Mouse (Mus musculus) small intestine, adult 2 months (tissue): ENCODE measurements around the gene Fgfr4. TPM values are rescaled to one million over a fixed set of nuclear protein-coding genes. Genes with fewer than 3 reads are reported as not detected.
A peak's percentile ranks its signal among the peaks of the same experiment; 100 is the strongest.

ENCODE experiments used
- H3K27ac ChIP-seq: fragments of 200-500 bp; 2 replicates; pipeline ENCODE4 v1.5.1; 2012; ENCODE audit warnings: low read depth, low read length, control low read depth, inconsistent platforms; ENCODE audit not compliant: insufficient read depth
- H3K27me3 ChIP-seq: fragments of 200-500 bp; 2 replicates; pipeline ENCODE4 v1.6.1; 2012; ENCODE audit warnings: mild to moderate bottlenecking, moderate library complexity, low read length, inconsistent platforms; ENCODE audit not compliant: control insufficient read depth, insufficient read depth
- H3K36me3 ChIP-seq: fragments of 200-500 bp; 2 replicates; pipeline ENCODE4 v1.6.1; 2012; ENCODE audit warnings: mild to moderate bottlenecking, low read length, control low read depth, inconsistent platforms; ENCODE audit not compliant: control insufficient read depth, insufficient read depth
- H3K4me1 ChIP-seq: fragments of 200-500 bp; 2 replicates; pipeline ENCODE4 v1.6.1; 2012; ENCODE audit warnings: low read length, inconsistent platforms, mixed read lengths; ENCODE audit not compliant: control insufficient read depth, insufficient read depth, insufficient read length
- H3K4me3 ChIP-seq: fragments of 200-500 bp; 2 replicates; pipeline ENCODE4 v1.5.1; 2012; ENCODE audit warnings: low read depth, mild to moderate bottlenecking, control low read depth, inconsistent platforms, low read length, moderate library complexity
- CTCF ChIP-seq: fragments of 200-500 bp; IDR thresholded peaks from 2 replicates; pipeline ENCODE4 v1.5.1; 2012; ENCODE audit warnings: low read depth, mild to moderate bottlenecking, control low read depth, inconsistent platforms, low read length, moderate library complexity, mixed read lengths; ENCODE audit not compliant: insufficient replicate concordance, insufficient read length; ENCODE audit errors: extremely low read depth
- POLR2A ChIP-seq: fragments of 200-500 bp; IDR thresholded peaks from 2 replicates; pipeline ENCODE4 v1.6.1; 2012; ENCODE audit warnings: low read depth, mild to moderate bottlenecking, control low read depth, inconsistent platforms, low read length, moderate library complexity
- WGBS: fragments of 180-500 bp; shearing (Covaris S2); methylation state at CpG from one replicate; pipeline ENCODE4 v1.1.7; 2018; 5-methylcytosine and 5-hydroxymethylcytosine counted together
- polyA plus RNA-seq: library from polyadenylated mRNA; depleted of rRNA; stranded (reverse); fragments of >200 nt; gene quantifications from 2 replicates; pipeline ENCODE4 v1.2.3, GENCODE M21; 2012; rRNA removed

The Fgfr4 gene
- 2.9 and 4.8 TPM in 2 replicates for polyA plus RNA-seq

DNA sequence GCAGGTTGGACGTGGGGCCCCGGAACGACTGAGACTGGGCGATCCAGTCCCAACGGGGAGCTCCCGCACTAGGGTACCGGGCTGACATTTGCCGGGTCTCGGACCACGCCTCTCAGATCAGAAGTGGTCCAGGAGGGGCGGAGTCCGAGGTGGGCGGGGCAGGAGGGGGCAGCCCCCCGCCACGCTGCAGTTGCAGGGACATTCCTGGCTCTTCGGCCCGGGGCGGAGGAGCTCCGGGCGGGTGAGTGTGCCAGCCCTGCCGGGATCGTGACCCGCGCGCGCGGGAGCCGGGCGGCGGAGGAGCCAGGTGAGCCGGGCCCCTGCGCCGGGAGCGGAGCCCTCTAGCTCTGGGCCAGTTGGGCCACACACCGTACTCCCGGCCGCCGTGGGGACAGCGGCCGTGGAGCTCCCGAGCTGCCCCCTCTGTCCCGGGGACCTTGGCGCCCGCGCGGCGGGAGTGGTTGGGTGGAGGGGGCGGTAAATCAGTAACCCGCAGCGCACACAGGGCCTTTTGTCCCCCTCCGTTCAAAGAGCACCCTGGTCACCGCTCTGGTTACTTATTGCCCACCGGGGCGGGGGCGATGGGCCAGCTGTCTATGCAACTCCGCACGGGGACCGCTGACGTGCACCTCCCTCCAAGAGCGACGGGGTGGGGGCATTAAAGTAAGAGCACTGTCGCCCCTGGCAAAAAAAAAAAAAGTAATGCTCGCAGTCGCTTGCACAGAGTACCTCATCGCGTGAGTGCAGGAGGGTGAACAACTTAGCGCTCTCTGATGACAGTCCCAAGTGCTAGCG is at the start of gene Fgfr4:
Gene Fgfr4, plus strand, starts transcription at position 20 of the 795 bp plus-strand sequence.
- TF ChIP-seq CTCF (no peak), POLR2A (no peak)
- Histone ChIP-seq H3K4me3 (peak within 1 kb of the TSS; percentile 73), H3K4me1 (peaks cover 2% of the 10 kb centered on the region; the same call in 1 of the 2 replicates), H3K27ac (no peak within 1 kb of the TSS), H3K27me3 (no peaks in the 10 kb centered on the region), H3K36me3 (no peaks in the 10 kb centered on the region)
- WGBS: 2% methylated on average over 68 of the region's 68 CpGs

DNA sequence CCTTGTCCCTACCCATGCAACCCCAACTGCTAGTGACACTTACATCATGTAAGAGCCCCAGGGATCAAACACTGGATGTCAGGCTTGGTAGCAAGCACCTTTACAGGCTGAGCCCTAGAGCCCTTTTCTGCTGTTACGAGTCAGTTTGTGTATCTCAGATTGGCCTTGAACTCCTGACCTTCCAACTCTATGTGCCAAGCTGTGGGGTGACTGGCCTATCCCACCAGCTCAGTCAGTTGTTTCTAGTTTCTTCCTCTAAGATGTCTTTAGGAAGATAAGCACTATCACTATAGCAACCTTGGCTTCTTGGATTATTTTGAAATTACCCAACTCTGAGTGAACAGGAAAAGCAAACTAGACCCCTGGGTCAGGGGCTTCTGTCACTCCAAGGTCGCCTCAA is 49.1 kb upstream of the Fgfr4 start:
- Histone ChIP-seq H3K27ac (no peak overlapping the region), H3K36me3 (no peaks in the 10 kb centered on the region), H3K4me1 (peaks cover 4% of the 10 kb centered on the region; the same call in 1 of the 2 replicates), H3K27me3 (no peaks in the 10 kb centered on the region), H3K4me3 (no peak overlapping the region)
- TF ChIP-seq CTCF (no peak), POLR2A (no peak)
- 61% methylated on average over 2 of the region's 2 CpGs for WGBS

DNA sequence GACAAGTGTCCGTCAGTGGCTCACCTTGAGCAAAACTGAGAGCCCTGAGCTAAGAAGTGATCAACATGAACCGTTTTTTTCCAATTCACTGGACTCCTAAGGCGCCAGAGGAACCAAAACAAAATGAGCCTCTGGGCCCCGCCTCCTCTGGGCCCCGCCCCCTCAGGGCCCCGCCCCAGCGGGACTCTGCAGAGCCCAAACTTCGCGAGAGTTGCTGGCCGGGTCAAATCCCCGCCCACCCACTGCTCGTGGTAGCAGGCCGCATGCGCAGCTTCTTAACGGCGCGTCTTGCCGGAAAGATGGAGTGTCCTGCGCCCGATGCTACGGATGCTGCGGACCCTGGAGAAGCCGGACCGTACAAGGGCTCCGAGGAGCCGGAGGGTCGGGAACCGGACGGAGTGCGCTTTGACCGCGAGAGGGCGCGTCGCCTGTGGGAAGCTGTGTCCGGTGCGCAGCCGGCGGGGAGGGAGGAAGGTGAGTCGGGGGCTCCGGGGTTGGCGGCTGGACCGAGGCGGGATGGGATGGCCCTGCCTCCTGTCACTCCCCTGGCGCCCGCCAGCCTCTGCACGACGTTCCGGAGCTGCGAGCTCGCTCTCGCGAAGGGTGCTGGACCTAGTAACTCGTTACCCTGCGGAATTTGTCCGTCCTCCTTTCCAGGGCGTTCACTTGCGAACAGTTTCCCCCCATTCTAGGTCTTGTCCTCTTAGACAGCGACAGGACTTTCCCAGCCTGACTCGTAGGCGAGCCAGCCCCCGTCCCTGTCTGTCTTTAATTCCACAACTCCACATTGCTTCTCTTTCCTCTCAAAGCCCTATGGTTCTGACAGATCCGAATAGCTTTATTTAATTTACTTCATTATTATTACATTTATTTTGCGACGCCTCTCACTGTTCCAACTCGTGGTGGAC is 47.1 kb upstream of the Fgfr4 start, which contains the start of gene Zfp346:
Gene Zfp346, plus strand, starts transcription at position 267 of the 908 bp plus-strand sequence.
- TF ChIP-seq CTCF (peak; percentile 32; the same call in 1 of the 2 replicates), POLR2A (peak; percentile 89)
- Histone ChIP-seq H3K36me3 (no peaks in the 10 kb centered on the region), H3K4me3 (peak within 1 kb of the TSS; percentile 94), H3K27me3 (no peaks in the 10 kb centered on the region), H3K27ac (peak within 1 kb of the TSS; percentile 8; the same call in 1 of the 2 replicates), H3K4me1 (peaks cover 4% of the 10 kb centered on the region; the same call in 1 of the 2 replicates)
- 1% methylated on average over 66 of the region's 66 CpGs for WGBS

DNA sequence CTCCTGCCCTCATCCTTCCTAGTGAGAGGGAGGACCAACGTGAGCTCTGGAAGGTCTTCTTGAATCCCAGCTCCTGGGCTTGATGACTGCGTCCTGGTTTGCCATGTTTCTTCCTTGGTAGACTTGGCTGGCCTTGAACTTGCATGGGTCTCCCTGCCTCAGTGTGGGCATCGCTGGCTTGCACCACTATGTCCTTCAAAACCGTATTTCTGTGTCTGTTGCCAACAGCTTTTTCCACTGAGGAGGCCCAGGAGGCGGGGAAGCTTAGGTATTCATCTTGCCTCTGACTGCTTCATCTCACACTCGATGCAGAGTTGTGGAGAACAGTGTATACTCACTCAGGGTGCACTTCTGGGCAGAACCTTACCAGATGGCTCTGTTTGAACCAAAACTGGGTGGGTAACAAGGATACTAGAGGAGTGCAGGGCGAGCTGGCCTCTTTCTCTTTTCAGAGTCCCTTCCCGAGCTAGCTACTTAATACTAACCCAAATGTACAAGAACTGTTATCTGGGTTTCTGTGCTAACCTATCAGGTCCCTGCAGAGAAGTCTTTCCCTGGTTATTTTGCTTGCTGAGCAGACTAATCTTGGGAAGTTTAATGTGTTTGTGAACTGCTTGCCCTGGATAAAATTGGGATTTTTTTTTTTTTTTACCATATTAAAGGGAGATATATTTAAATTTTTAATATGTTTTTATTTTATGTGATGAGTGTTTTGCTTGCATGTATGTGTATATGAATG is 46.3 kb upstream of the Fgfr4 start:
- 19% methylated on average over 8 of the region's 8 CpGs for WGBS
- Histone ChIP-seq H3K4me1 (peaks cover 4% of the 10 kb centered on the region; the same call in 1 of the 2 replicates), H3K4me3 (peak overlapping the region; percentile 94), H3K27ac (no peak overlapping the region), H3K27me3 (no peaks in the 10 kb centered on the region), H3K36me3 (no peaks in the 10 kb centered on the region)
- TF ChIP-seq POLR2A: no peak
- no peak for TF ChIP-seq CTCF

DNA sequence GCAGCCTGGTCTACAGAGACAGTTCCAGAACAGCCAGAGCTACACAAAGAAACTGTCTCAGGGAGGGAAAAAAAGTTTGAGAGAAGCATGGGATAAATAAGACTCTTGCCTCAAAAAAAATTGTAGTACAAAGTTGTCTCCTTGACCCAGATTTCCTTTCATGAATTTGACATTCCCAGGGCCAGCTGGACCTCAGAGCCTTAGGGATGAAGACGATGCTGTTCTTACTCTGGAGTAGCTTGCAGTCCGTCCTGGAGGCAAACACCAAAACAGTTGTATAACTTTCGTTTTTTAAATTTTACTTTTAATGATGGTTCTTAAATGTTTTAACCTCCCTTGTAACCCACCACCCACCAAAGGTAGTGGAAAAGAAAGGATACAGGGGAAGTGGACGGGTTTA is 45.3 kb upstream of the Fgfr4 start:
- 89% methylated on average over 4 of the region's 4 CpGs for WGBS
- Histone ChIP-seq H3K4me3 (no peak overlapping the region), H3K27ac (peak overlapping the region; percentile 45), H3K4me1 (peaks cover 4% of the 10 kb centered on the region; the same call in 1 of the 2 replicates), H3K27me3 (no peaks in the 10 kb centered on the region), H3K36me3 (no peaks in the 10 kb centered on the region)
- no peak for TF ChIP-seq POLR2A
- TF ChIP-seq CTCF: no peak

DNA sequence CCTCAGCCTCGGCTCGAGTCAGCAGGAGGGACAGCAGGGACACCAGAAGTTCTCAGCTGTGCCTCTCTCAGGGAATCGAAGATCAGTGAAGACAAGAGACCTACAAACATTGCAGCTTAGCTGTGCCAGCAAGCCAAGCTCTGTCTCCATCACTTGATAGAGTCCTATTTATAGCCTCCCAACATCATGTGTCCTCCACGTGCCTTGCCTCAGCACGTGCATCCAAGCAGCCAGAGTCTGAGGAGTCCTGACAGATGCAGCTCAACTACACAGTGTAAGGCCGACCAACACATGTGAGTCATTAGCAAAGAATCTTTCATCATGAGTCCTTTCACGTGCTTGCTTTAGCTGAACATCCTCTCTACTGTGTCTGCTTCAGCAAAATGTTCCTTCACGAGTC is 44.7 kb upstream of the Fgfr4 start:
- no peak overlapping the region for H3K4me3 ChIP-seq
- H3K27me3 ChIP-seq: no peaks in the 10 kb centered on the region
- 77% methylated on average over 8 of the region's 8 CpGs for WGBS
- peaks cover 4% of the 10 kb centered on the region; the same call in 1 of the 2 replicates for H3K4me1 ChIP-seq
- H3K27ac ChIP-seq: peak overlapping the region; percentile 45
- TF ChIP-seq CTCF: no peak
- TF ChIP-seq POLR2A: no peak
- H3K36me3 ChIP-seq: no peaks in the 10 kb centered on the region

DNA sequence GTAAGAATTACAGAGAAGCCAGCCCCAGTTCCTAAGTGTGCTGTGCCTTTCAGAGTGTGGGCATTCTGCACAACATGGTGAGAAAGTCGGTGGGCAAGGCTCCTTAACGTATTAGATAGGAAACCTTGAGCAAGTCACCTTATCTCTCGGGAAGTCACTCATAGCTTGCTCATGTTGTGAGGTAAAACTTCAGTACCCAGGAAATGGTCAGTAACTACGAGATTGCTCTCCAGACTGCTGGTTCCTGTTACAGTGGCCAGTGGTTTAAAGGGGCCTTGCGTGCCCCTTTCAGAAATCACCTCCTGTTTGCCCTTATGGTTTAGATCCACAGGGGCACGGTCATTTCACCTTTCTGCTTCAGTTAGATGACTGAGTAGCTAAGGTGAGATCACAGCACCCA is 38.1 kb upstream of the Fgfr4 start:
- Histone ChIP-seq H3K4me3 (no peak overlapping the region), H3K36me3 (peaks cover 12% of the 10 kb centered on the region; the same call in 1 of the 2 replicates), H3K4me1 (no peaks in the 10 kb centered on the region), H3K27me3 (no peaks in the 10 kb centered on the region), H3K27ac (no peak overlapping the region)
- WGBS: 80% methylated on average over 6 of the region's 6 CpGs
- TF ChIP-seq CTCF (no peak), POLR2A (no peak)
